Mouse (Mus musculus) CH12.LX (cell line): ENCODE data around the gene Henmt1.

Experiments
- BHLHE40 ChIP-seq: IDR thresholded peaks from 2 replicates; pipeline ENCODE4 v1.6.1; 2011; ENCODE audit warnings: mild to moderate bottlenecking, low read depth, low read length, improper control_type of control experiment
- CTCF ChIP-seq, 2 experiments: IDR thresholded peaks in 1 of 2; conservative IDR thresholded peaks in 1 of 2; 2 replicates each; pipeline ENCODE4 v1.5.1; 2011 to 2012; ENCODE audit warnings: low read depth in 2 of 2, low read length in 2 of 2, improper control_type of control experiment in 1 of 2, inconsistent platforms in 1 of 2, mild to moderate bottlenecking in 1 of 2, moderate library complexity in 1 of 2
- EP300 ChIP-seq: IDR thresholded peaks from 2 replicates; pipeline ENCODE4 v1.6.1; 2011; ENCODE audit warnings: low read length, improper control_type of control experiment
- GABPA ChIP-seq: IDR thresholded peaks from 2 replicates; pipeline ENCODE4 v1.6.1; 2012; ENCODE audit warnings: low read depth, low read length, improper control_type of control experiment, inconsistent platforms; ENCODE audit not compliant: insufficient replicate concordance
- MAFK ChIP-seq: IDR thresholded peaks from 2 replicates; pipeline ENCODE4 v1.6.1; 2011; ENCODE audit warnings: low read length, improper control_type of control experiment; ENCODE audit not compliant: insufficient replicate concordance
- MYC ChIP-seq: IDR thresholded peaks from 2 replicates; pipeline ENCODE4 v1.6.1; 2011; ENCODE audit warnings: low read depth, mild to moderate bottlenecking, improper control_type of control experiment, low read length
- NRF1 ChIP-seq: IDR thresholded peaks from 2 replicates; pipeline ENCODE4 v1.6.1; 2014; ENCODE audit warnings: low read depth, mild to moderate bottlenecking, inconsistent platforms, low read length, improper control_type of control experiment, moderate library complexity
- PAX5 ChIP-seq: IDR thresholded peaks from 2 replicates; pipeline ENCODE4 v1.6.1; 2012; ENCODE audit warnings: low read length, inconsistent platforms, mixed read lengths
- POLR2A ChIP-seq: IDR thresholded peaks from 2 replicates; pipeline ENCODE4 v1.6.1; 2011; ENCODE audit warnings: low read depth, mild to moderate bottlenecking, improper control_type of control experiment, low read length
- POLR2AphosphoS2 ChIP-seq: IDR thresholded peaks from 2 replicates; pipeline ENCODE4 v1.6.1; 2011; ENCODE audit warnings: low read depth, low read length, improper control_type of control experiment
- RAD21 ChIP-seq: IDR thresholded peaks from 2 replicates; pipeline ENCODE4 v1.6.1; 2011; ENCODE audit warnings: low read depth, mild to moderate bottlenecking, low read length, improper control_type of control experiment, moderate library complexity
- ZKSCAN1 ChIP-seq: IDR thresholded peaks from 2 replicates; pipeline ENCODE4 v1.6.1; 2012; ENCODE audit warnings: low read depth, inconsistent platforms, low read length, improper control_type of control experiment, borderline replicate concordance

DNA sequence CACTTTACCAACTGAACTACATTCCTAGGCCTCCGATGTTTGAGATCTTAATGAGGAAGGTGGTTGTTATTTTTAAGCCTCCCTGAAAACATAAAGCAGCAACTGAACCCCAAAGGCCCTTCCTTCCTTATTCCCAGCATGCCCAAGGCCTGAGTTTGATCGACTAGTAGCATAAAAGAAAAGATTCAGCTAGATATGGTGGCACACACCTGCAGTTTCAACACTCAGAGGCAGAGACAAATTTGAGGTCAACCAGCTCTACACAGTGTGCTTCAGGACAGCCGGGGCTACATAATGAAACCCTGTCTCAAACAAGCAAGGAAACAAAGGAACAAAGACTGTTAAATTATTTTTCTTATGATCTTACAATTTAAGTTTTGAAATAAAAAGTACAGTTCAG is 24.1 kb downstream of the Henmt1 start:
- TF ChIP-seq CTCF (conservative IDR thresholded peaks at IDR 0.05 in 1 of 2, IDR thresholded peaks at IDR 0.05 in 1 of 2; ENCODE audit: low read depth in 2 of 2, low read length in 2 of 2) (no peak), NRF1 (no peak), GABPA (no peak), RAD21 (no peak), ZKSCAN1 (no peak), MYC (no peak), EP300 (no peak), BHLHE40 (no peak), POLR2AphosphoS2 (no peak), PAX5 (no peak), MAFK (no peak), POLR2A (no peak)
